Mouse (Mus musculus) layer of hippocampus, postnatal 10 days (tissue): ENCODE results near the gene Prkg1. TPM values are rescaled to one million over a fixed set of nuclear protein-coding genes. Genes with fewer than 3 reads are reported as not detected.

Experiments
- DNase-seq, 2 experiments: peaks; one replicate each; pipeline ENCODE4 v3.0.0; 2021; ENCODE audit warnings: low spot score in 2 of 2
- total RNA-seq, 2 experiments: library from RNA; stranded (reverse); gene quantifications; 2 replicates each; pipeline ENCODE4 v1.2.3; 2021

Gene Prkg1
- total RNA-seq, 2 experiments from 2014 or later, result 21.7 to 23.2 TPM

GRCm38 (mm10) chr19:30901025-30901424 is 863.8 kb downstream of the Prkg1 start:
- no peak for DNase-seq

DNA sequence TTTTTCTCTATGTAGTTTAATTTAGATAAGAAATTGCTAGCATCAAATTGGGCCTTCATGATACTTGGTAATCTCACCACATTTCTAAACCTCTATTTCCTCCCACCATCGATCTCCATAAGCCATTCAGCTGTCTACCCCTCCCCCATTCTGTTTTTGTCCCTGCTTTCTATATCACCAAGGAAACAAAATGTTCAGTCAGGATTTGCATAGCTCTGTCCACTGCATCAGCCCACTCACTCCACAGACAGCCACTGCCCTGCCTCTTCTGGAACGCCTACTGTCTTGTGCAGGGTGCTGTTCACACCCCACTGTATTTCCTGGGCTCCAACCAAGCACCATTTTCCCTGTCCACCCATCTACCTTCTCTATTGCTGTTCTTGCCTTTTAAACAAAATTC is 874.5 kb downstream of the Prkg1 start:
- DNase-seq, result no peak

GRCm38 (mm10) chr19:30889851-30890250 is 875.0 kb downstream of the Prkg1 start:
- no peak for DNase-seq

- DNase-seq, result no peak
These were observed 903.4 kb downstream of the Prkg1 start for GRCm38 (mm10) chr19:30861441-30861840.

GRCm38 (mm10) chr19:30851023-30851422 is 913.8 kb downstream of the Prkg1 start:
- no peak for DNase-seq

DNA sequence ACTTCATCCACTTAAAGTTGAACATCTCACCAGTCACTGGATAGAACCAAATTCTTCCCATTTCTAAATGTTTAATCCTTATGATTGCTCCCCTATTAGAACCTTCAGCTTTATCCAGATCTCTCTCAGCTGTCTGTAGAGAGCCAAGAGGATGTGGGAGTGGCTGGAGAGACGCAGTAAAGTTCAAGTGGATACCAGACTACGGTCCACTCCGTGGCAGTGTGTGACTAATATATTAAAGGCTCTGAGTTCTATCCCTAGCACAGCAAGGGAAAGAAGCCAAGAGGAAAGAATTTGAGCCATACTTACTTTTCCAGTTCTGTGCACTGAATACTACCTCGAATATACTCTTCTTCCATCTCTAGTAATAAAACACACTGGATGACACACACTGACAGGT is 919.9 kb downstream of the Prkg1 start:
- no peak for DNase-seq

- no peak for DNase-seq
These were observed 921.2 kb downstream of the Prkg1 start for GRCm38 (mm10) chr19:30843637-30844036.

DNA sequence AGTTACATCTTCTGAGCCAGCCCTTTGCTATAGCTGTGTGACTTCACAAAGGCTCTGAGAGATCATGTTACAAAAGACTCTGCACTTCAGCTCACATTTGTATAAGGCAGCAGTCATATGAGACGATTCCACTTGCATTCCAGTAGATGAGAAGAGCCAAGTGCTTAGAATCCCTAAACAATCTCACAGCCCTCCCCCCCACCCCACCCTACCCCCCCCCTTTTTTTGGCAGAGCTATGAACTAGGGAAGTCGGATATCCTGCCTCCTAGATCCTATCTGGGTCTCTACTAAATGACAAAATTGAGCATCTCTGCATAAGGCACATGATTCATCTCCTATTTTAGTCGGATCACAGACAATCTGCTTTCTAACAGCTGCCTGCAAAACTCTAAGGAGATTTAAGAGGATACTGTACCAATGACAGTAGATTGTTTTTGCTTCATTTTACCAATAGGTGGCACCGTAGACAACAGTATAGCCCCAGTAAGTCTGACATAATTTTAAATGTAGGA is 921.7 kb downstream of the Prkg1 start:
- DNase-seq, result no peak

GRCm38 (mm10) chr19:30842640-30843039 is 922.2 kb downstream of the Prkg1 start:
- no peak for DNase-seq

GRCm38 (mm10) chr19:30833045-30833651 is 931.7 kb downstream of the Prkg1 start:
- DNase-seq, result no peak

- DNase-seq, result no peak
These were observed 935.5 kb downstream of the Prkg1 start for GRCm38 (mm10) chr19:30829231-30829775.

DNA sequence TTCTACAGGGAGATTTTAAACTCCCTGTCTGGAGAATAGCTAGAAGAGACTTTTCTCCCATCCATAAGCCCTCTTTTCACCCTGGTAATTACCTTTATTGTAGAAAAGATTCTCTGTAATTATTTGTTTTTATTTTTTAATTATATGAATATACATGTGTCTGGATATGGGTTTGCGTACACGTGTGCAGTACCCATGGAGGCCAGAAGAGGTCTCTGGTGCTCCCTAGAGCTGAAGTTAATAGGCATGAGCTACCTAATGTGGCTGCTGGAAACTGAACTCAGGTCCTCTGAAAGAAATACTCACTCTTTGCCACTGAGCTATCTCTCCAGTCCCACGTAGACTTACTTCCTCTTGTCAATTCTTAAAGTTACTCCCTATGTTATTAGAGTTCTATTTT is 937.0 kb downstream of the Prkg1 start:
- DNase-seq, result no peak

DNA sequence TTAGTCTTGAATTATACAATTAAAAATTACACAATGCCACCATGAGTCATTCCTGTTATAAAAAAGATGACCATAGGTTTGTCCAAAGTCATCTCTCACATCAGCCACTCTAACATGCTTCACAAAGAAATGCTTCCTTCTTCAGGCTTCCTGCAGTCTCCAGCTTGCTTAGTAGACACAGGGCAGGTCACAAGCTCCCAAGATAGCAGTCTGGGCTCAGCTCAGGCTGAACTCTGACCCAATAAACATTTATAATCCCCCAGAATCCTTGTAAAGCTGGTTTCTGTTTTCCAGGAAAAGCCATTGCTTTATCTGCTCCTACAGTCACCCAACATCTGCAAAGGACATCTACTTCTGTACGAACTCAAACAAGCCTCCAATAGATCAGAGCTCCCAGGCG is 938.7 kb downstream of the Prkg1 start:
- DNase-seq, result no peak

- DNase-seq, result no peak
These were observed 949.2 kb downstream of the Prkg1 start for GRCm38 (mm10) chr19:30815661-30816060.

DNA sequence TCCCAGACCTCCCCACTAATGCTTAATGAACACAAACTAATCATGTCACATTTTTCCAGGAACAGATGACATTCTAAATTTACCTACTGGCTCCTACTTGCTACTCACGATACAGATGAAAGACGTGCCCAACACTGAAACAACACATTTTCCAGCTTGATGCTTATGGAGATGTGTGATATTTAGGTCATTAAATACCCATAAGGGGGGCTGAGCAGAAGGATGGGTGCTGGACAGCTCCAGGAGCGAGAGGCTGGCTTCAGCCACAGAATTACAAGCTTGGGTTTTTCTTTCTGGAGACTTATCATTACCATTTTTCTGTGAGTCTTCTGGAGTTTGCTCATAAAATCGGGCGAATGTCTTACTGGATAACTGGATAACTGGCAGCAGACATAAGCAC is 958.6 kb downstream of the Prkg1 start:
- DNase-seq, result no peak

DNA sequence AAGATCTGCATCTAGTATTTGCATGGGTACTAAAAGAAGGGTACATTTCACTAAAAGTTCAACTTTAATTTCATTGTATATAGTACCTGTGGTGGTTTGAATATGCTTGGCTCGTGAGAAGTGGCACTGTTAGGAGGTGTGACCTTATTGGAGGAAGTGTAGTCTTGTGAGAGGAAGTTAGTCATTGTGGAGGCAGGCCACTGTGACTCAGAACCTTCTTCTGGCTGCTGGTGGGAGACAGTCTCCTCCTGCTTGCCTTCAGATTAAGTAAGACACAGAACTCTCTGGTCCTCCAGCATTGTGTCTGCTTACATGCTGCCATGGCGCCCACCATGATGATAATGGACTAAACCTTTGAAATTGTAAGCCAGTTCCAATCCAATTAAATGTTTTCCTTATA is 984.0 kb downstream of the Prkg1 start:
- no peak for DNase-seq

- DNase-seq, result no peak
These were observed 996.5 kb downstream of the Prkg1 start for GRCm38 (mm10) chr19:30768316-30768715.

DNA sequence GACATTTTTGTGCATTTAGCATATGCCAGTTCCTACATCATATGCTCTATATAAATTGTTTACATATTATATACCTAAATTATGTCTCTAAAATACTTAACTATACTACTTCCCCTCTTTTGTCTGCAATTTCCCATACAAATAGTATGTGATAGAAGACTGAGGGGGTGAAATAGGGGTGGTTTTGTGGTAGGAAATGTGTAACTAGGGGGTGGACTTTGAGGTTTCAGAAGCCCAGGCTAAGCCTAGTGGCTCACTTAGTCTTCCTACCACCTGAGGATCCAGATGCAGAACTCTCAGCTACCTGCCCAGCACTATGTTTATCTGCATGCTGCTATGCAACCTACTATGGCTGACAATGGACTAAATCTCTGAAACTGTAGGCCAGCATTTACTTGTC is 1020.4 kb downstream of the Prkg1 start:
- no peak for DNase-seq

DNA sequence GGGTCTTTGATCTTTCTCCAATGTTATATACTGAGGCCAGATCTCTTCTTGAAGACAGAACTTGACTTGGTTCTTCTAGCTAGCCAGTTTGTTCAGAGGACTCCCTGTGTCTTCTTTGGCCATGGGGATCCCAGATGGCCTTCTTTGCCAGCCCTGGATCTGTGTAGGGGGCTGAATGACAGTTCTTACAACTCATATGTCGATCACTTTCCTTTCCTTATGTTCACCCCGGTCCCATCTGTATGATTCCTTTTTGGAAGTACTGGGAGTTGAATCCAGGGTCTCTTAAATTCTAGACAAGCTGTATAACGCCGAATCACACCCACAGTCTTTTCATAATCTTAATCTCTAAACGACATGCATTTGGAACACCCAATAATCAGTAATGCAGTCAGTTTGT is 1065.7 kb downstream of the Prkg1 start:
- no peak for DNase-seq

DNA sequence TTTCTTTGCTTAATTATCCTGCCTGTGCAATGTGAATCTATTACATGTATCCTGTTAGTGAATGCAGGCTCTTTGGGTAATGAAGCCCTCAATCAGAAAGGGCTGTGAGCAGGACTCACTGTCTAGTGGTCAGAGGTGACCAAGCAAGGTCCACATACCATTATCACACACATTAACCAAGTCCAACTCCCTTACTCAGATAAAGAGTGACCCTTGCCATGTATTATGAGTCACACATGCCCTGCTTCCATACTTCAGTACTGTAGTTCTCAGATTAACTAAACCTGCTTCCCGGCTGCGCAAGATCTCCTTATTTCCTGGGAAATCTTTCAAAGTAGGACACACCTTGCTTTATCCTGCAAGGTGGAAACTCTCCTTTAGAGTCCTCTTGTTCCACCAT is 1073.6 kb downstream of the Prkg1 start:
- DNase-seq, result no peak

GRCm38 (mm10) chr19:30690691-30691090 is 1074.1 kb downstream of the Prkg1 start:
- DNase-seq, result no peak

- no peak for DNase-seq
These were observed 1076.9 kb downstream of the Prkg1 start for GRCm38 (mm10) chr19:30687942-30688341.

- no peak for DNase-seq
These were observed 1088.5 kb downstream of the Prkg1 start for GRCm38 (mm10) chr19:30676308-30676707.
